Mouse (Mus musculus) urinary bladder, postnatal 25 days (tissue): Measurements from ENCODE around the gene Gm26741.
"Not testable (repeated sequence)": the region's sequence is repeated elsewhere in the genome, so short reads cannot be mapped to it uniquely, and the experiment has no call there.

Experiments
- DNase-seq: peaks from one replicate; pipeline ENCODE4 v3.0.0; 2022; ENCODE audit warnings: low spot score

Gene Gm26741

DNA sequence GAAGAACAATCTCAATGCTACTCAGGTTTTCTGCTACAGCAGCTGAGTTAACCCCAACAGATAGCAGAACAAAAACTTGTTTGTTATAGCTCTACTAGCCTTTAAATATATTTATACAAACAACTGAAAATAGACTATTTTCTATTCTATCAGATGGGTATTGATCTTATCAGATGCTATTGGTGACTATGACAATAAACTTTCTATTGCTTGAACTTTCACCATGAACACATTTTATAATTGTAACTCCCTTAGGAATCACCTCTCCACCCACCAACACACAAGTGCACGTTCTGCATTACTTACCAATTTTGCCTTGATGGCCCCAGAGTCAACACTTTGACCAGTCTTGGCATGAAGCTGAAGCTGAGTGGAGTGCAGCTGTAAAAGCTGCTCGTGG is at the start of gene Gm26741:
Gene Gm26741, plus strand, starts transcription at position 301 of the 400 bp plus-strand sequence.
- no peak for DNase-seq

GRCm38 (mm10) chr10:52309196-52309595 is 49.4 kb upstream of the Gm26741 start:
- DNase-seq: no peak

GRCm38 (mm10) chr10:52319506-52320286 is 38.9 kb upstream of the Gm26741 start:
- no peak for DNase-seq

DNA sequence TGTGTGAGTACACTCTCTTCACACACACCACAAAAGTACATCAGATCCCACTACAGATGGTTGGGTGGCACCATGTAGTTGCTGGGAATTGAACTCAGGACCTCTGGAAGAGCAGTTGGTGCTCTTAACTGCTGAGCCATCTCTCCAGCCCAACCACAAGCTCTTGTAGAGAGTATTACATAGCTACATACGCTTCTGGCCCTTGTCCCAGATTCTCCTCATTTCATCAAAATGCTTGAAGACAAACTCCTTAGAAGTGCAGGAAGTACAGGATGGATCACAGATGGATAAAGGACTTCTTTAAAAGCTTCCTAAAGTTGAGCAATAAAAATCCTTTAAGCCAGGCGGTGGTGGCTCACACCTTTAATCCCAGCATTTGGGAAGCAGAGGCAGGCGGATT is 36.6 kb upstream of the Gm26741 start:
- no peak for DNase-seq

DNA sequence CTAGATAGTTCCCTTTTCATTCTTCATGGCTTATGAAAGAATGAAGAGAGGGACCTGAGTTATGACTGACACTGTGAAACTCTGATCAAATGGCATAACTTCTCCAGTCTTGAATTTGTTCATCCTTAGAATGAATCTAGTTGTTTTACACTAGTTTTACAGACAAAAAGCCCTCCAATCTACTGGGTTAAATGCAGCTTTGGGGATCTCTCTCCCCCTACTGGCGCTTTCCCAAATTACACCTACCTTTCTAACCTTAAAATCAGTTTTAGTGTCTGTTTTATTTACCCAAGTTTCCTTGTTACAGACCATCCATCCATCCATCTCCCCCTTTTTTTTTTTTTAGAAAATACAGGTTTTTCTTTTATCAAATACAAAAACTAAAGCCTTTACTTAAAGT is 27.6 kb upstream of the Gm26741 start:
- peak; percentile 23 for DNase-seq

DNA sequence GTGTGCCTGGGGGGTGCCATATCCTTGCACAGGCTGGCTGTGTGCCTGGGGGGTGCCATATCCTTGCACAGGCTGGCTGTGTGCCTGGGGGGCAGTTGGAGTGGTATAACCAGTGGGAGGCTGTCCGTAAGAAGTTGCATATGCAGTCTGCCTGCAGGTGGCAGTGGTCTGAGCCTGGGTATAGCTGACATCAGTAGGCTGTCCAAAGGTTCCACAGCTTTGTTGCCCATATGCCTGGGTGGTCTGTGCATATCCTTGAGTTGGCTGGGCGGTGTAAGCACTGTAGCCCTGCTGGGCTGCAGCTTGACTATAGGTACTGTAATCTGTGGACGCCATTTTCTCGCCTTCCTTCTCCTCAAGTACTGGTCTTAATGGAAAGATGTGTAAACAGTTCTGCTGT is 15.2 kb upstream of the Gm26741 start:
- not testable (repeated sequence) for DNase-seq

- no peak for DNase-seq
Measured at GRCm38 (mm10) chr10:52353184-52353583, 5.4 kb upstream of the Gm26741 start.

DNA sequence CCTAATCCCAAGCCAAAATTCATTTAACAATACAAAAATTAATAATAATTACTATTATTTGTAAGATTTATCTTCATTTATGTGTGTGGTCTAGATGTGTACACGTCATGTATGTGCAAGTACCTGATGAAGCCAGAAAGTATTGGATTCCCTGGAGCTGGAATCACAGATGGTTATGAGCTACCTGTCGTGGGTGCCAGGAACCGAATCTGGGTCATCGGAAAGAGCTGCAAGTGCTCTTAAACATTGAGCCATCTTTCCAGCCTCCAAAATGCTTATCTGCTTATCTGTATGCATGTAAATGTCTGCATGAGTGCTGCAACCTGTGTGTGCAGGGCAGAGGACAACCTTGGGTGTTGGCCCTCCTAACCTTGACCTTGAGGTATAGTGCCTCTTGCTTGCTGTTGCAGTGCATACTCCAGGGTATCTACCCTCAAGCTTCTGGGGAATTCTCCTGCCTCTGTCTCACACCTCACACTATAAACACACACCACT is 1.7 kb downstream of the Gm26741 start:
- no peak for DNase-seq

DNA sequence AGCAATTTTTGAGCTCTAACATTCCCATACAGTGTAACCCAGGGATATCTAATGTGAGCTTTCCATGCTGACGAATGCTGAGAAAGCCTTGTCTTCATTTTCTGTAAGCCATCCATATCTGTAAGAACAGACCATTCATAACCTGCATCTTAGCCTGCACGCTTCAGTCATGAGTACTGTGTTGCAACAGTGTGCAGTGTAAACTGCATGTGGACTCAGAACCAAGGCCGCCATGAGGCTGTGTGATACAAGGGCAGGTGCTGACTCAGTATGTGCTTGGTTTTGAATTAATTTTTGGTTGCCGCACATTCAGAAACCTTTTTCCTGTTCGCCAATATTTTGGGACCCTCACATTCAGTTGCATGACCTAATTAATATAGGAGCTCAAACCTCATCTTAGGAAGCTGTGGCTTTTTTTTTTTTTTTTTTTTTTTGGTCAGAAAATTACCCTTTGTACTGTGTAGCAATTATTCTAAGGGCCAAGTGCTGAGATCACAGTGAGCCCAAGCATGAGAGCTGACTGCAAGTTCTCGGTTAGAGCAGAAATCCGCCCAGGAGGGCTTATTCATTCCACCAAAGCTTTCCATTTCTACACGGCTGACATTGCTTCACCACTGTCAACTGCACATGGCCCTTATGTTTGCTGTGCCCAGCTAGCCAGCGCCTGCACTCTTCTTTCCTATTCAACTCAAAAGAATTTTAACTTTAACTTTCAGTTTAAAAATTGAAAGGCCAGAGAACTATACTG is 2.5 kb downstream of the Gm26741 start:
- DNase-seq: no peak

DNA sequence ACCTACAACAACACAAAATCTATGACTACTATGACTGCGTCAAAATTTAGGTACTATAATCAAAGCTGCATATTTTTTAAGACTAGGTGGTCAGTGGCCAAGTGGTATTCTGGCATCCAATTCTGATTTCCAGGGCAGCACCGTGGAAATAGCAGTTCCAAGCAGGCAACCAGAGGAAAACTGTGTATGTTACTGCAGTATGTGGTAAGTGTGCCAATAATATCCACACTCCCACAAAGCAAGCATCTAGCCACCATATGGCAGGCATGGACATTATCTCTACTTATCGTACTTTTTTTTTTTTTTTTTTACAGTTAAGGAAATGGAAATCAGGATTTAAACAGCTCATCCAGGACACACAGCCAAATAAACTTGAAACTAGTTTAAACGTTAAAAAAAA is 9.8 kb downstream of the Gm26741 start:
- no peak for DNase-seq

GRCm38 (mm10) chr10:52373834-52374233 is 15.3 kb downstream of the Gm26741 start:
- DNase-seq: no peak

DNA sequence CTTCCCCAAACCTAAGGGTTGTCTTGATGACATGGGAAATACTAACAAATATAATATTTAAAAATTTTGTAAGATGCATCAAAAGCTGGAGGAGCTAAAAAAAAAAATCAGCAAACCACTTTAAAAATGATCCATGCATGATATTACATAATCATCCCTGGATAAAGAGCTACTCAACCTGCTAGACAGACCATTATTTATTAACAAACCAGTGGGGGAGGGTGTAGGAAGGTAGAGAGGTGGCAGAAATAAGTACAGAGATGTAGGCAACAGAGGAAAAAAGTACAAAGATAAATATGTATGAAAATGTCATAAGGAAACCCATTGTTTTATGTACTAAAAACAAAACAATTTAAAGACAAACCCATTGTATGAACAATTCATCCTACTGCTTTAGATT is 16.1 kb downstream of the Gm26741 start:
- DNase-seq: no peak

- DNase-seq: no peak
Measured at GRCm38 (mm10) chr10:52376422-52376821, 17.9 kb downstream of the Gm26741 start.

DNA sequence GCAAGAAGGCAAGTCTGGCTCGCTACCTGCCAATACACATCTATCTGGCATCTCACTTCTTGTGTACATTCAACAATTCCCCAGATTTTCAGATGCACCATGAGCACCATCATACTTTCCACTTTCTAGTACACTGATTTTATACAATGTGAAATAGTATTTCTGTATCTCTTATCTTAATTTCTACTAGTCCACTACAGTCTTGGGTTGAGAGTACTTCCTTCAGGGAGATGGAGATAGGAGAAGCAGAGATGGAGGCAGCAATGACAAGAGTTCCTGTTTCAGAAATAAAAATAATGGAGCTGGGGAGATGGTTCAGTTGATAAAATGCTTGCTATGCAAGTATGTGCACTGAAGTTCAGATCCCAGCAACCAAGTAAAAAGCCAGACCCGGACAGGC is 19.2 kb downstream of the Gm26741 start:
- no peak for DNase-seq

DNA sequence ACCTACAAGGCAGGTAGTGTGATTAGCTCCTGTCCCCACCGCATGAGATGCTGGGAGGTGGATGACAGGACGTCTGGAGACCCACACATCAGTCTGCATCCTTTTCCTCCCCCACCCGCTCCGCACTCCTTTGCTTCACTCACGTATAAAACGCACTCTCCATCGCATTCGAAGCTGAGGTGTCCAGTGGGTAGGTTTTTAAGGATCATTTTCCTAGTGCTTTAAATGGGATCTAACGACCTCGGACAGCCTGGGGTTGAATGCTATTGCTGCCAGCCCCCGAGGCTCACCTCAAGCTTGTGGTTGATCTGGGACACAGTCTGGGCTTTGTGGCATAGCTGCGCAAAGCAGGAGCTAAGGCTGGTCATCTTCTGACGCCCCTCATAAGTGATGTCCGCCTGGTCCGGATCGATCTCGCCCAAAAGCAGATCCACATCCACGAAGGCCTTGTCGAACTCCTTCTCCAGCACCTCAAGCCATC is 22.8 kb downstream of the Gm26741 start:
- DNase-seq: peak; percentile 8

- DNase-seq: peak; percentile 96
Measured at GRCm38 (mm10) chr10:52381845-52382591, 23.5 kb downstream of the Gm26741 start, which contains the start of gene Gopc. TSS of gene Gopc (minus strand) at chr10:52382124.

GRCm38 (mm10) chr10:52383022-52383421 is 24.5 kb downstream of the Gm26741 start:
- no peak for DNase-seq

DNA sequence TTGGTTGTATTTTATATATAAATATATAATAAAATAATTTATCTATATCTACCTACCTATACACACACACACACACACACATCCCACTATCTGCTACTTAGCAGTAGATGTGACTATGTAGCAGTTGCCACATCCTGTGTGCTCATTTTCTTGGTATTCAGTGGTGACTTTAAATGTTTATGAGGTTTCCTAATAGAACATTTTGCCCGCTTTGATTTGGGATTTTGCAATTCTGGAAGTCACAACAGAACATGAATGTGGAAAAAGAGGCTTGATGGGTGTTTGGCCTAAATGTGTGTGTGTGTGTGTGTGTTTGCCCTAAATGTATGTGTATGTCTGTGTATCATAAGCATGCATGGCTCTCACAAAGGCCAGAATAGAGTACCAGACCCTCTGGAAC is 25.0 kb downstream of the Gm26741 start:
- DNase-seq: no peak

DNA sequence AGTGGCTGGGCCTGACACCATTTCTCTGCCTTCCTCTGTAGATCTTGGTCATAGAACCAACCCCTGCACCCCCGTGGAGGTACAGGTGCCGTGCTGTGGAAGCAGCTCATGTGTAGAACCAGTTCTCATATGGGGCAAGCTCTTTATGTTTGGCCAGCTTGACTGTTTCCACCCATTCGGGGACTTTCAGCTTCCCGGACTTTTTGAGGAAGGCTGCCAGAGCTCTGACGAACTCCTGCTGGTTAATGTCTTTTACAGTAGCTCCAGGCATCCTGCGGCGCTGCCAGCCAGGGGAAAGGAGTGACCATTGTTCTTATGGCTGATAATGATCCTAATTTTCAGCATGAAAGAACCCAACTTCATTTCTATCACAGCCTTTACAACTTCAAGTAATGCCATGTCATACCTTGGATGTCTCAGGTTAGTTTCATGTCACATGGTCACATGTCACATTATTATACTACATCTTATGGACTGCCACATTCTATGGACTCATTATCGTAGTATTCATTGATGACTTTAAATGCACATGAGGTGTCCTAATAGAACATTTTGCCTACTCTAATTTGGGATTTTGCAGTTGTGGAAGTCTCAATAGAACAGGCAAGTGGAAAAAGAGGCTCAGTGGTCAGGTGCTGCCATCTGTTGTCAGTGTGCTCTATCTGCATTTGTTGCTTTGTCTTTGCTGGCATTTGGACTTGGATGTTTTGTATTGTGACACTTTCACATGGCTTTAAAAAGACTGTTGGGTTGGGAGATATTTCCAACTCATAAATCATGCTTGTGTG is 26.4 kb downstream of the Gm26741 start:
- DNase-seq: peak; percentile 22

GRCm38 (mm10) chr10:52387192-52387591 is 28.6 kb downstream of the Gm26741 start:
- no peak for DNase-seq

- no peak for DNase-seq
Measured at GRCm38 (mm10) chr10:52388922-52389430, 30.4 kb downstream of the Gm26741 start, which contains the start of gene Nepn. TSS of gene Nepn (plus strand) at chr10:52388972.
